Mouse (Mus musculus): Measurements from ENCODE around the gene Cdc14b.

DNA sequence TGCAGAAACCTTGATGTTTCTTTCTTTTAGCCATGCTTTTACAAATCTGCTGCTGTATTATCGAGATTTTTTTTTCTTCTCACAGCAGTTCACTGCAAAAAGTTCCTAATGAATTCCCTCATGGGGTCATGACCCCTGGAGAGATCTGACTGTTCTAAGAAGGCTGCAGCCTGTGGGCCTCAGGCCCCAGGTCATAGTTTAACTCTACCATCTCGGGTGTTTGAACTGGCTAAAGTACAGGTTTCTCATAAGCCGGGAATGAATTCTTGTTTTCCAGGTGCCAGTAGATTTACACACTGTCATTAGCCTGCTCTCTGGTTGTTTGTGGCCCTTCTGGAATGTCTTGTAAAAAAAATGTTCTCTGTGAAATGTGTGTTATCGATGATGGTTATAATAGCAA lies 11.7 kb upstream of the Cdc14b start:
- TF ChIP-seq GATA1 (IDR thresholded peaks at IDR 0.05; ENCODE audit: borderline replicate concordance, low read length) (no peak), FLI1 (IDR thresholded peaks at IDR 0.05; ENCODE audit: low read length) (no peak)
